Mouse (Mus musculus): ENCODE results near the gene Bcl2l11. TPM values are rescaled to one million over a fixed set of nuclear protein-coding genes. Genes with fewer than 3 reads are reported as not detected.

The Bcl2l11 gene
- total RNA-seq, 4 experiments from 2014 or later: 10.2 to 43.3 (median 41.6) TPM

GRCm38 (mm10) chr2:128139781-128140180, 13.9 kb downstream of the Bcl2l11 start:
- peak; percentile 67 for DNase-seq

- no peak for DNase-seq
These were observed 14.3 kb downstream of the Bcl2l11 start for GRCm38 (mm10) chr2:128140183-128140582.

GRCm38 (mm10) chr2:128143992-128144391, 18.2 kb downstream of the Bcl2l11 start:
- no peak for DNase-seq

- DNase-seq: no peak
These were observed 19.6 kb downstream of the Bcl2l11 start for GRCm38 (mm10) chr2:128145433-128145832.

GRCm38 (mm10) chr2:128149596-128149995, 23.8 kb downstream of the Bcl2l11 start:
- DNase-seq: no peak

GRCm38 (mm10) chr2:128152211-128152610, 26.4 kb downstream of the Bcl2l11 start:
- no peak for DNase-seq

GRCm38 (mm10) chr2:128152845-128153550, 27.2 kb downstream of the Bcl2l11 start:
- no peak for DNase-seq

- DNase-seq: no peak
These were observed 27.7 kb downstream of the Bcl2l11 start for GRCm38 (mm10) chr2:128153551-128153910.

- no peak for DNase-seq
These were observed 29.7 kb downstream of the Bcl2l11 start for GRCm38 (mm10) chr2:128155412-128156066.

GRCm38 (mm10) chr2:128156067-128156462, 30.2 kb downstream of the Bcl2l11 start:
- DNase-seq: no peak

- DNase-seq: no peak
These were observed 30.9 kb downstream of the Bcl2l11 start for GRCm38 (mm10) chr2:128156557-128157412.

GRCm38 (mm10) chr2:128158734-128159410, 33.0 kb downstream of the Bcl2l11 start:
- no peak for DNase-seq

GRCm38 (mm10) chr2:128159619-128160125, 33.8 kb downstream of the Bcl2l11 start:
- DNase-seq: no peak

GRCm38 (mm10) chr2:128163177-128163576, 37.3 kb downstream of the Bcl2l11 start:
- DNase-seq: no peak

GRCm38 (mm10) chr2:128166623-128167423, 41.0 kb downstream of the Bcl2l11 start:
- no peak for DNase-seq

GRCm38 (mm10) chr2:128167930-128168329, 42.1 kb downstream of the Bcl2l11 start:
- no peak for DNase-seq

- DNase-seq: no peak
These were observed 43.6 kb downstream of the Bcl2l11 start for GRCm38 (mm10) chr2:128169486-128169885.

GRCm38 (mm10) chr2:128169972-128170371, 44.1 kb downstream of the Bcl2l11 start:
- DNase-seq: no peak

GRCm38 (mm10) chr2:128170614-128171013, 44.8 kb downstream of the Bcl2l11 start:
- no peak for DNase-seq

- DNase-seq: peak; percentile 54
These were observed 46.4 kb downstream of the Bcl2l11 start for GRCm38 (mm10) chr2:128172266-128172665.

GRCm38 (mm10) chr2:128174176-128174575, 48.3 kb downstream of the Bcl2l11 start:
- peak; percentile 72 for DNase-seq
